Mouse (Mus musculus): ENCODE results near the gene Gm11034.

- TF ChIP-seq CTCF (IDR thresholded peaks at IDR 0.05; ENCODE audit: extremely low read depth, insufficient read depth, insufficient read length, insufficient replicate concordance) (no peak), POLR2A (IDR thresholded peaks at IDR 0.05; ENCODE audit: low read depth, low read length) (no peak)
Measured at GRCm38 (mm10) chr8:72222656-72223055, 9.2 kb upstream of the Gm11034 start.

All from spleen, adult 2 months (tissue).